Mouse (Mus musculus): ENCODE measurements around the gene Neurl1a.

Gene Neurl1a

GRCm38 (mm10) chr19:47248906-47249568 lies 70.4 kb downstream of the Neurl1a start:
- peak; percentile 39 for DNase-seq

GRCm38 (mm10) chr19:47250931-47251330 lies 72.3 kb downstream of the Neurl1a start:
- DNase-seq: no peak

- DNase-seq: peak in 1 of 2 experiments; percentile 19
These were observed 74.5 kb downstream of the Neurl1a start for GRCm38 (mm10) chr19:47253053-47253628.

GRCm38 (mm10) chr19:47255036-47255435 lies 76.4 kb downstream of the Neurl1a start:
- DNase-seq: no peak

GRCm38 (mm10) chr19:47255919-47256318 lies 77.3 kb downstream of the Neurl1a start:
- DNase-seq: no peak

- DNase-seq: peak; percentile 40 to 66
These were observed 81.0 kb downstream of the Neurl1a start for GRCm38 (mm10) chr19:47259581-47259980.

- DNase-seq: no peak
These were observed 82.6 kb downstream of the Neurl1a start for GRCm38 (mm10) chr19:47261196-47261595.

- DNase-seq: no peak
These were observed 85.0 kb downstream of the Neurl1a start for GRCm38 (mm10) chr19:47263621-47264020.

- DNase-seq: peak; percentile 67 to 88
These were observed 85.9 kb downstream of the Neurl1a start for GRCm38 (mm10) chr19:47264322-47265092.

- DNase-seq: no peak
These were observed 87.6 kb downstream of the Neurl1a start for GRCm38 (mm10) chr19:47266070-47266801.

GRCm38 (mm10) chr19:47267066-47267465 lies 88.4 kb downstream of the Neurl1a start:
- DNase-seq: no peak

GRCm38 (mm10) chr19:47269729-47270128 lies 91.1 kb downstream of the Neurl1a start:
- DNase-seq: peak in 1 of 2 experiments; percentile 64

GRCm38 (mm10) chr19:47270520-47270919 lies 91.9 kb downstream of the Neurl1a start:
- DNase-seq: no peak

GRCm38 (mm10) chr19:47276730-47277129 lies 98.1 kb downstream of the Neurl1a start:
- peak; percentile 56 to 59 for DNase-seq

- DNase-seq: peak in 1 of 2 experiments; percentile 40
These were observed 100.8 kb downstream of the Neurl1a start for GRCm38 (mm10) chr19:47279372-47279771.

GRCm38 (mm10) chr19:47279788-47280532 lies 101.3 kb downstream of the Neurl1a start:
- peak; percentile 57 to 73 for DNase-seq

GRCm38 (mm10) chr19:47280894-47281293 lies 102.3 kb downstream of the Neurl1a start:
- peak; percentile 42 to 56 for DNase-seq

- peak in 1 of 2 experiments; percentile 23 for DNase-seq
These were observed 103.4 kb downstream of the Neurl1a start for GRCm38 (mm10) chr19:47282050-47282454.

GRCm38 (mm10) chr19:47282688-47283215 lies 104.1 kb downstream of the Neurl1a start:
- DNase-seq: no peak

- no peak for DNase-seq
These were observed 107.0 kb downstream of the Neurl1a start for GRCm38 (mm10) chr19:47285581-47285980.

GRCm38 (mm10) chr19:47286886-47287450 lies 108.3 kb downstream of the Neurl1a start:
- DNase-seq: no peak
